Mouse (Mus musculus) right cerebral cortex, adult 18-20 months (tissue): Measurements from ENCODE around the gene Osbpl9.

ENCODE experiments used
- DNase-seq: peaks from one replicate; pipeline ENCODE4 v3.0.0; 2022; ENCODE audit warnings: mixed read lengths

Gene Osbpl9

GRCm38 (mm10) chr4:109204416-109204815 lies 2.3 kb upstream of the Osbpl9 start:
- DNase-seq: no peak

- DNase-seq: no peak
These were observed 1.9 kb upstream of the Osbpl9 start for GRCm38 (mm10) chr4:109203931-109204330.

DNA sequence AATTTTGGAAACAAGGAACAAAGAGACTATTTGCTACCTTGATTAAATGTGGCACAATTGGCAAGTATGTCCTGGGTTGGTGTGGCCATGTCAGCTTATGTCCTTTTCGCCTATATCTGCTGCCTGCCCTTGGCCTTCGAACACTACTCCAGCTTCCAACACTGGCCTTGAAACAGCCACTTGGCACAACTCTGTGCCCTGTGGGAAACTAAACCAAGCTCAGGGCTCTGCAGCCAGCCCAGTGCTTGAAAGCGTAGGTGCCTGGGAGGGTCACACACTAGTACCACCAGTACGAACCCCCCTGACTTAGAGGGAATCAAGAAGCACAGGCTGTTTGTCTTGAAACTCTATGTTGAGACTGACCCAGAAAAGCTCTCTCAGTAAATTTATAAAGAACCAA lies 3.0 kb downstream of the Osbpl9 start:
- no peak for DNase-seq

DNA sequence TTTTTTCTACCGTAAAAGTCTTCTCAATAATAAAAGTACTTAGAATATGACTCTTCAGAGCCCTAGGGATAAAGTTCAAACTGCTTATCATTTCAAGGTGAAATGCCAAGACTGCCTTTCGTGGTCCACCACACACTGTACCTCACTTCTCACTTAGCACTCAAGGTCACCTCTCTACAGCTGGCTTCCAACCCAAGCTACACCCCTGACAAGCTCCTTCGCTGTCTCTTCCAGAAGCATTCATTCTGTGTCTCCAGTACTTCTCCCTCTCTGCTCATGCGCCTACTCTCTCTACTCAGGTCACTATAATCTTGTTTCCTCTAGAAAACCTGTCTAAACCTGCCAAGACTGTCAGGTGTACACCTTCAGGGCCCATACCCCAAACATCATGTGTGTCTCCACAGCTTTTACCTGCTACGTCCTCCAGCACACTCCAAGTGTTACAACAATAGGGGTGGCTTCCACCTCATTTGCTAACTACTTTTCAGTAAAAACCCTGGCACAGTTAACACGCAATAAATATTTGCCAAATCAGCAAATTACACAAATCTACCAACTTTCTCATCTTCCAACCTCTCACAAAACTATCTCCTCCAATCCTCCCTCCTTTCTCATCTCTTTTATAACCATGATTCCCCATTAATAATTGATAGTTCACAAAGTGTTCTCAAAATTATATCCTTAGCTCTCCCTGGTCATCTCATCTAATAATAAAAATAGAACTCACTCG lies 6.0 kb downstream of the Osbpl9 start:
- no peak for DNase-seq

GRCm38 (mm10) chr4:109193886-109194285 lies 8.2 kb downstream of the Osbpl9 start:
- no peak for DNase-seq

DNA sequence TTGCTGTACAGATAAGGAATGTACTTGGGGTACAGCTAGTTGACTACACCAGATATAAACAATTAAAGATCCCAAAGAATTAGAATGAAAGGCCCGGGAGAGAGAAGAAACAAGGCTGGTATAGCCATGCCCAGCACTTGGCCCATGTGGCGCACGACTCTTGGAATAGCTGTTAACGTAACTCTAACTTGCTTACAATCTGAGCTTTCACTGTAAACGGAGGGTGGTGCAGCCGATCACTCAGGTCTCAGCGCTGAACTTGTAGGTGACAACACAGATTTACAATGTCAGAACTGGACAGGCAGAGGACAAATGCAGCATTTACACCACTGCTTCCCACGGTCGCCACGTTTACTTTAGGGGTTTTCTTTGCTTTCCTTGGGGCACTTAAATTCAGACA lies 10.5 kb downstream of the Osbpl9 start:
- no peak for DNase-seq

DNA sequence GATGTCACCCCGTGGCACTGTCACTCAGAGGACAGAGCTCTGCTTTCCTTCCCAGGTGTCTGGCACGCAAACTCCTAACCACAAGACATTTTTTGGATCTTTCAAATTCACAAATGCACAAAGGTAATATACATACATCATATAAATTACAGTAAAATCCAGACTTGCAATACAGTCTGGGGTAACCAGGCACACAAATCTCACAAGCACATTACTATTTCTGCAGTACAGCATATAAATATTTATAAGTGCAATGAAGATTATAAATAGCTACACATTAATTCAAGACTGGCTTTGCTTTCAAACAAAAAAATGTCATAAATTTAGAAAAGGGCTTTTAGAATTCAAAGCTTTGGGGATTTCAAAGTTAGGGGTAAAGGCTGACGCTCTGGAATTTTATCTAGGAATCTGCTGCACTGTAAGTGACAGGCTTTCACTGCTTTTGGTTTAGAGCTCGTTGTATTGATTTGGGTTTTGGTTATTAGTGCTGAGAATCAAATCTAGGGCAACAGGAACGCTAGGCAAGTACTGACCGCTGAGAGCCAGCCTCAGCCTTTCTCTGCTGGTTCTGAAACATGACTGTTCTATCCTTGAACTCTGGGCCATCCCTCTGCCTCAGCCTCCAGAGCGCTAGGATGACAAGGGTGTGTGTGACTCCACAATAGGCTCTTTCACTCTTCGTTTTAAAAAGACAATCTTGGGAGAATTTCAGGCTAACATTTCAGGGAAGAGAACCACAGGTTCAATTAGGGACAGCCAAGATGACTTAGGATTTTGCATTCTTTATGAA lies 16.3 kb downstream of the Osbpl9 start:
- no peak for DNase-seq

GRCm38 (mm10) chr4:109175677-109176076 lies 26.4 kb downstream of the Osbpl9 start:
- no peak for DNase-seq

DNA sequence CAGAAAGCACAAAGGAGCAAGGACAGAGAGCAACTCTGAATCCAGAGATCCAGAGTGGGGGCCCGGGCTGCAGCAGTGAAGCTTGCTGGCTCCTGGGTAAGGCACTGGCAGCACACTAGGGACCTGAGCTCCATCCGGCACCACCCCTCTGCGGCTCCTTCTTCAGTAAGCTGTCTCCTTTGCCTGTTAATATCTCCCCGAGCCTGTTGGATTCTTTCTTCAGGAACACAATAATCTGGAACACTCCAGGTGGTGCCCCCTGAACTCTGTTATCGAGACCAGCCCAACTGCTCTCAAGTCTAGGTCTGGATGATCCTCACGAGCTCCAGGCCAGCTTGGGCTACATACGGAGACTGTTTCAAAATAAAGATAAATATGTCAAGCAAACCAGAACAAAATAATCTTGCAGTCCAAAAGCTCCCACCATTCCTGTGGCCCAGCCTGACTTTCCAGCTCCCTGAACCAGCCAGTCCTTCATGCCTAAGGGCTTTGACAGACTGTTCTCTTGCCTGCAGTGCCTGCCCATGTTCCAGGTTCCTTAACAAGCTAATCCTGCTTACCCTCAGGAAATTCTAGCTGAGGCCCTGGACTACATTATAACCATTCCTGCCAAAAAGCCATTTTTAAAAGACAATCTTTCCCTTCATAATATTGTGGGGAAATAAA lies 28.2 kb downstream of the Osbpl9 start:
- DNase-seq: no peak

- DNase-seq: no peak
These were observed 28.7 kb downstream of the Osbpl9 start for GRCm38 (mm10) chr4:109173369-109173768.

DNA sequence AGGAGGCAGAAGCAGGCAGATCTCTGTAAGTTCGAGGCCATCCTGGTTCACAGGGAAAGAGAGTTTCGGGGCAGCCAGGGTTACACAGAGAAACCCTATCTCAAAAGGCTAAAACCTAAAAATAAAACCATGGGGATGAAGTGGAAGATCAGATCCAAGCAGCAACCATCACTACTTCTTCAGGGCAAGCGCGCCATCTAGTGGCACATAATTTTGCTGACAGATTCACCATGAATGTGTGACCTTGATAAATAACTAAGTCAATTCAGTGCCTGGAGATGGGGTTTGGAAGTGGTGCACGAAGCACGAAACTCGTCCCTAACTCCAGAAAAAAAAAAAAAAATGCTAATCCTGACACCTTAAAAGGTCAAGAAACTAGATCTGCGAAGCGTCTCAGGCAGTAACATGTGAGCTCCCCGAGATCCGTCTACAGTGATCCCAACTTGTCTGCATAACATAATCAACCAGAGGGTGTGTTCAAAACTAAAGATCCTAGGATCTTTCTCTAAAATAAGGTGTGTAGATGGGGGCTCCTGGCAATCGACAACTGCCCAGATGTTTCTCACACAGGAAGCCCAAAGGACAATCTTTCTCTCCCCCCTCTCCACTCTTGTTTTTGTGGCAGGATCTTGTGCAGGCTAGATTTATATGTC lies 36.4 kb downstream of the Osbpl9 start:
- peak; percentile 76 for DNase-seq

DNA sequence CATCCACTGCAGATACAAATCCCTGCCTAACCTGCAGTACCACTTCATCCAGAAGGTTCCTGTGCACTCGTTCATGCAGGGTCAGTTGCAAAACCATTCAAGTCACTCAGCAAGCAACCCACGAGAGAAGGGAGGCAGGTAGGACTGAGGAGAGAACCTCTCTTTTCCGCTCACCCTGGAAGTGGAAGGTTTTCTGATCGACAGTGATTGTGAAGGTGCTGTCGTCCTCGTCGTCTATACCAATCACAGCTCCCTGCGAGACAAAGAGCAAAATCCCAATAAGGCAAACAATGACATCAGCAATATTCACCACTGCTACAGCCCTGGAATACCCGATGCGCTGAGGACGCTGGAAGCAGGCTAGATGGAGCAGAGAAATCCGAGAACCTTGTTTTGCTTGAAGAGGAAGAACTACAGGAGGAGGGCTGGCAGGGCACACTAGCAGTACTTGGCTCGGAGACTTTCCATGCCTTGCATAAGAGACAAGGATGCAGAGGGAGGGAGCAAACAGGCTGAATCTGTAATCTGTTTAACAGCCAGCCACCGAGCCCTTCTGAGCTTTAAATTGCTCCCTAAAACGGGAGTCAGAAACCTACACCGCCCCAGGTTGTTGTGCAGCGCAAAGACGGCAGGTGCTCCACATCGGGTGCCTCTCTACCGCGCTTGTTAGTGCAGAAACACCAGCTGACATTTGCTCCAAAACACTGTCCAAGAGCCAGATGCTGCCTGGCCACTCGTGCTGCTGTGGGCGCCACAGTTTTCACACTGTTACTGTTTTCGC lies 45.4 kb downstream of the Osbpl9 start:
- peak; percentile 67 for DNase-seq

DNA sequence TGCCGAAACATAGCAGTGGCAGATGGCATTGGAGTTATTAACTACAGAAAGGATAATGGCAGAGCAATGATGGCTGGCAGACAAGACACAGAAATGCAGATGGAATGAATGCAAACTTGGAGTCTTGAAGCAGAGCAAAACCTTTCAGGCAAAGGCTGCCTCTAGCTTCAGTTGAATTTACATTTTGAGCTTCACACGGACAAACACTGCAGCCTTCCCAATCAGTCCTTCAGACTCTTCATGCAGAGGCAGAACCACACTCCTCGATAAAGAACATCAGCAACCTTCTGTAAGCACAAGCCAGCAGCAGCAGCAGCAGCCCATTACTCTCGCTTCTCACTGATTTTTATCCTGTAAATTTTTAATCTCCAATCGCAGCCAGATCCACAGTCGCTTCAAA lies 46.0 kb downstream of the Osbpl9 start:
- DNase-seq: no peak

DNA sequence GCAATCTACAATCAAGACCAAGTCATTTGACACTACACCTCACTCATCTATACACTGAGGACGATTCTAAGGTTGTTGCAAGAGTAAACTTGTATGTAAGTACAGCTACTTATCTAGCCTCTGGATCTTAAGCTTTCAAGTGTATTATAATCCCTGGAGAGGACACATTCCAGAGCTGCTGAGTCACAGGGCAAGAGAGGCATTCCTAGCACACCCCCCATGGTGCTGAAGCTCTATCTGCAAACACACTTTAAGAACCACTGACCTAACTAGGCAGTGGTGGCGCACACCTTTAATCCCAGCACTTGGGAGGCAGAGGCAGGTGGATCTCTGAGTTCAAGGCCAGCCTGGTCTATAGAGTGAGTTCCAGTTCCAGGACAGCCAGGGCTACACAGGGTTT lies 51.9 kb downstream of the Osbpl9 start:
- no peak for DNase-seq

DNA sequence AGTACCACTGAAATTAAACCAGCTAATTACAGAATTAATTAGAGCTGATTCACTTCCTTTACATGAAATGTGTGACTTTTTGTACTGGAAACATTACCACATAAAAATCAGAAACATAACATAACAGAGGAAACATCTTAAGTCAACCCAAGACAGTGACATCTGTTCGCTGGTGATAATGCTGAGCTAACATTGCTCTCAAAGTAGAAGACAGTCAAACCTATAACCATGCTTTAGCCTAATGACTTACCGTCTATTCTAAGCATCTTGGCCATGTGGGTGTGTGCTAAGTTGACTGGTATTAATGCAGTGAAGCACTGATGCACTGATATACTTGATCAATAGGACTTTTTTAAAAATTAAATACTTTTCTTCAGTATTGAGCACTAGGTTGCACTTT lies 52.7 kb downstream of the Osbpl9 start:
- no peak for DNase-seq

DNA sequence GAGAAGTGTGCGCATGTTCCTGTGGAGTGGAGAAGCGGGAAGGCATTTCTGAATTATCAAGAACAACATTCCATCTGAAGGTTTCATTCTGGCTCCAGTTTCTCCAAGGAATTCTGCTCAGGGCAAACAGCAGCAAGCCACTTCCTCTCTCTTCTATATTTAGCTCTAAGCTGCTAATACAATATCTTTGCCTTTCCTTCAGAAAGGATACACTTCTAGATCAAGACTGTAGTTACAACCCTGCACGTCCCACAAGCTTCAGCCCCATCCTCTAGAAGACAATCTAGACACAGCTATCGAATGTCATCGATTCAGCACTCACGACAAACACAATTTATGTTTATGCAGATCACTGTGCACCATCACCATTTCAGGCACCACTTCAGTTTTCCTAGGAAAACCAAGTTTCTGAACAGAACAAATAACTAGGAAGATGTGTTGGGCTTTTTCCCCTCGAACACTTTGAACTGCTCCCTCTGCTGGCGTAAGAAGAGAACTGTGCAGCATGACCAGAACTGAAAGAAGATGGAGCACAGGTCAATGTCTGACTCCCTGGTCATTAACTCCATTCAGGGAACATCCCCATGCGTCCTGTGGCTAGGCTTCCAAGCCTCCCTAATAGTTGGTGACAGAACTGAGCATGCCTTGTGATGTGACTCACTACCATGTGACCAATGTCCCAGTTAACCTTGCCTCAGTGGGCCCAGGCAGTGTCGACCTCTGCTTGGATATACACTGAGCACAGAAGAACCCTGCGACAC lies 54.6 kb downstream of the Osbpl9 start:
- DNase-seq: peak; percentile 31

GRCm38 (mm10) chr4:109143091-109143490 lies 59.0 kb downstream of the Osbpl9 start:
- DNase-seq: no peak

- DNase-seq: no peak
These were observed 63.5 kb downstream of the Osbpl9 start for GRCm38 (mm10) chr4:109138551-109138950.

GRCm38 (mm10) chr4:109136475-109137125 lies 65.5 kb downstream of the Osbpl9 start:
- no peak for DNase-seq

DNA sequence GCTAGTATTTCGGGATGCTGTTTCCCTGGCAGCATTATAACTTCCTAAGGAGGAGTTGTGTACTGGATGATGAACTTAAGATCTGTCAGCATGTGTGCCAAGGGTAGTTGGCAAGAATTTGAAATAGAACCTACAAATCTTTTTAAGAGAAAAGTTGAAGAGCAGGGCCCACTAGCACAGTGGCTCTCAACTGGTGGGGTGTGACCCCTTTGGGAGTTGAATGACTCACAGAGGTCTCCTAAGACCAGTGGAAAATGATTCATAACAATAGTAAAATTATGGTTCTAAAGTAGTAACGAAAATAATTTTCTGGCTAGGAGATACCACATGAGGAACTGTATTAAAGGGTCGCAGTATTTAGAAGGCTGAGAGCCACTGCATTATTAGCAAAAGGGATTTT lies 67.1 kb downstream of the Osbpl9 start:
- no peak for DNase-seq

GRCm38 (mm10) chr4:109131256-109131872 lies 70.7 kb downstream of the Osbpl9 start:
- no peak for DNase-seq
